Mouse (Mus musculus): ENCODE measurements at regions not wholly inside any gene's neighbourhood (a gene's known extent, or its start where the extent isn't known, plus 50 kb on each side); places are given as distances from the start of the nearest gene placed in this dataset.

GRCm38 (mm10) chr1:183865586-183865985 lies 147.5 kb upstream of the Dusp10 start:
- ATAC-seq: no peak

- ATAC-seq: no peak
These were observed 144.1 kb upstream of the Dusp10 start for GRCm38 (mm10) chr1:183868965-183869364.

- no peak for ATAC-seq
These were observed 117.2 kb upstream of the Dusp10 start for GRCm38 (mm10) chr1:183895936-183896335.

GRCm38 (mm10) chr1:183898091-183898490 lies 115.0 kb upstream of the Dusp10 start:
- ATAC-seq: no peak

GRCm38 (mm10) chr1:183904564-183904963 lies 108.5 kb upstream of the Dusp10 start:
- ATAC-seq: no peak

GRCm38 (mm10) chr1:183905345-183906142 lies 107.6 kb upstream of the Dusp10 start:
- no peak for ATAC-seq

- no peak for ATAC-seq
These were observed 95.4 kb upstream of the Dusp10 start for GRCm38 (mm10) chr1:183917656-183918055.

- no peak for ATAC-seq
These were observed 91.8 kb upstream of the Dusp10 start for GRCm38 (mm10) chr1:183921262-183921661.

GRCm38 (mm10) chr1:183928539-183928938 lies 84.6 kb upstream of the Dusp10 start:
- ATAC-seq: no peak

- ATAC-seq: no peak
These were observed 82.6 kb upstream of the Dusp10 start for GRCm38 (mm10) chr1:183930363-183930982.

- ATAC-seq: no peak
These were observed 82.0 kb upstream of the Dusp10 start for GRCm38 (mm10) chr1:183931141-183931540.

GRCm38 (mm10) chr1:183933845-183934244 lies 79.3 kb upstream of the Dusp10 start:
- no peak for ATAC-seq

GRCm38 (mm10) chr1:183937166-183937565 lies 75.9 kb upstream of the Dusp10 start:
- ATAC-seq: no peak

- no peak for ATAC-seq
These were observed 74.7 kb upstream of the Dusp10 start for GRCm38 (mm10) chr1:183938361-183938760.

GRCm38 (mm10) chr1:183940706-183941105 lies 72.4 kb upstream of the Dusp10 start:
- ATAC-seq: no peak

- no peak for ATAC-seq
These were observed 66.9 kb upstream of the Dusp10 start for GRCm38 (mm10) chr1:183946241-183946640.

GRCm38 (mm10) chr1:183947066-183947465 lies 66.0 kb upstream of the Dusp10 start:
- no peak for ATAC-seq

- no peak for ATAC-seq
These were observed 63.9 kb upstream of the Dusp10 start for GRCm38 (mm10) chr1:183949205-183949604.

GRCm38 (mm10) chr1:183954086-183954485 lies 59.0 kb upstream of the Dusp10 start:
- no peak for ATAC-seq

GRCm38 (mm10) chr1:183956391-183956790 lies 56.7 kb upstream of the Dusp10 start:
- no peak for ATAC-seq

- no peak for ATAC-seq
These were observed 51.7 kb upstream of the Dusp10 start for GRCm38 (mm10) chr1:183961383-183961782.

- peak; percentile 21 for ATAC-seq
These were observed 50.6 kb upstream of the Dusp10 start for GRCm38 (mm10) chr1:183962486-183962885.

GRCm38 (mm10) chr1:183963286-183963685 lies 49.8 kb upstream of the Dusp10 start:
- ATAC-seq: no peak

All from inflammation-experienced regulatory T-cells, adult 6 months (primary cell).